Mouse (Mus musculus) left cerebral cortex, postnatal 25 days (tissue): Measurements from ENCODE around the gene Kat8. TPM values are rescaled to one million over a fixed set of nuclear protein-coding genes. Genes with fewer than 3 reads are reported as not detected.
"Not testable (repeated sequence)": the region's sequence is repeated elsewhere in the genome, so short reads cannot be mapped to it uniquely, and the experiment has no call there.

Experiments
- DNase-seq, 2 experiments: peaks; one replicate each; pipeline ENCODE4 v3.0.0; 2022; ENCODE audit warnings: low spot score in 2 of 2, mixed read lengths in 1 of 2
- intact Hi-C: fragments of 180-260 bp; cut with DNase I; formaldehyde crosslinking; loops from one replicate; pipeline ENCODE4 v1.15.1; 2025
- total RNA-seq, 2 experiments: library from RNA; stranded (reverse); gene quantifications; 2 replicates each; pipeline ENCODE4 v1.2.3; 2021

The Kat8 gene
- total RNA-seq, 2 experiments from 2014 or later, result 28.6 to 28.7 TPM

- DNase-seq, result no peak
- intact Hi-C loops, result no loop called here
Observed at GRCm38 (mm10) chr7:127927726-127928125, 15.4 kb downstream of the Kat8 start.

GRCm38 (mm10) chr7:127928596-127928995 lies 16.3 kb downstream of the Kat8 start:
- intact Hi-C loops, result no loop called here

GRCm38 (mm10) chr7:127929923-127930322 lies 17.6 kb downstream of the Kat8 start, which contains the start of gene Prss8:
Gene Prss8 (minus strand): TSS chr7:127930104.
- intact Hi-C loops, result no loop called here
- no peak for DNase-seq

More at GRCm38 (mm10) chr7:127928596-127928995, 16.3 kb downstream of the Kat8 start:
- no peak for DNase-seq

GRCm38 (mm10) chr7:127930636-127931035 lies 18.3 kb downstream of the Kat8 start:
- intact Hi-C loops, result no loop called here
- DNase-seq, result no peak

GRCm38 (mm10) chr7:127931351-127932135 lies 19.2 kb downstream of the Kat8 start:
- DNase-seq, result no peak
- intact Hi-C loops, result no loop called here

- DNase-seq, result no peak
- intact Hi-C loops, result no loop called here
Observed at GRCm38 (mm10) chr7:127932273-127933031, 20.1 kb downstream of the Kat8 start.

- intact Hi-C loops, result no loop called here
- DNase-seq, result no peak
Observed at GRCm38 (mm10) chr7:127934075-127934474, 21.8 kb downstream of the Kat8 start.

GRCm38 (mm10) chr7:127935028-127935722 lies 22.9 kb downstream of the Kat8 start:
- intact Hi-C loops, result loop anchor here (5.0 kb wide), 1 partner anchor 163 kb away; no protein-coding TSS in a partner anchor
- DNase-seq, result peak; percentile 95 to 97

- DNase-seq, result no peak
- intact Hi-C loops, result loop anchor here (5.0 kb wide), 1 partner anchor 163 kb away; no protein-coding TSS in a partner anchor
Observed at GRCm38 (mm10) chr7:127935748-127936159, 23.4 kb downstream of the Kat8 start.

GRCm38 (mm10) chr7:127936216-127936884 lies 24.0 kb downstream of the Kat8 start:
- no peak for DNase-seq
- intact Hi-C loops, result loop anchor here (5.0 kb wide), 1 partner anchor 164 kb away; no protein-coding TSS in a partner anchor

- intact Hi-C loops, DNase-seq: not testable (repeated sequence)
Observed at GRCm38 (mm10) chr7:127942097-127942496, 29.8 kb downstream of the Kat8 start.

GRCm38 (mm10) chr7:127944614-127945013 lies 32.3 kb downstream of the Kat8 start:
- DNase-seq, result no peak
- intact Hi-C loops, result no loop called here

GRCm38 (mm10) chr7:127946470-127947023 lies 34.2 kb downstream of the Kat8 start, which contains the start of gene Prss36:
Gene Prss36 (minus strand): TSS chr7:127946725.
- no peak for DNase-seq
- intact Hi-C loops, result no loop called here

GRCm38 (mm10) chr7:127952864-127953581 lies 40.7 kb downstream of the Kat8 start:
- intact Hi-C loops, result no loop called here
- no peak for DNase-seq

- no peak for DNase-seq
- intact Hi-C loops, result no loop called here
Observed at GRCm38 (mm10) chr7:127959364-127959763, 47.0 kb downstream of the Kat8 start.

- no peak for DNase-seq
- intact Hi-C loops, result no loop called here
Observed at GRCm38 (mm10) chr7:127966371-127966918, 54.1 kb downstream of the Kat8 start.

- intact Hi-C loops, result no loop called here
- DNase-seq, result peak; percentile 95
Observed at GRCm38 (mm10) chr7:127967004-127967921, 54.9 kb downstream of the Kat8 start, which contains the start of gene Fus. Gene Fus (plus strand): TSS chr7:127967457.
